Mouse (Mus musculus) CD4-positive, CD25-positive, alpha-beta regulatory T cell, adult 2 months (primary cell): Measurements from ENCODE around the gene Tmem114.

ENCODE experiments used
- DNase-seq: peaks from one replicate; pipeline ENCODE4 v3.0.0-alpha.2; 2012; ENCODE audit warnings: low read depth, low spot score

The Tmem114 gene

GRCm38 (mm10) chr16:8409197-8409596, 15.7 kb downstream of the Tmem114 start:
- peak; percentile 63 for DNase-seq

GRCm38 (mm10) chr16:8406708-8407107, 18.2 kb downstream of the Tmem114 start:
- DNase-seq, result peak; percentile 88

GRCm38 (mm10) chr16:8402663-8403062, 22.3 kb downstream of the Tmem114 start:
- DNase-seq, result no peak

GRCm38 (mm10) chr16:8401171-8401955, 23.6 kb downstream of the Tmem114 start:
- no peak for DNase-seq

GRCm38 (mm10) chr16:8399868-8400267, 25.1 kb downstream of the Tmem114 start:
- no peak for DNase-seq

- DNase-seq, result no peak
Observed at GRCm38 (mm10) chr16:8394946-8395345, 30.0 kb downstream of the Tmem114 start.

GRCm38 (mm10) chr16:8388491-8388890, 36.4 kb downstream of the Tmem114 start:
- DNase-seq, result no peak

- no peak for DNase-seq
Observed at GRCm38 (mm10) chr16:8386386-8386785, 38.5 kb downstream of the Tmem114 start.

GRCm38 (mm10) chr16:8385679-8386078, 39.3 kb downstream of the Tmem114 start:
- no peak for DNase-seq

- DNase-seq, result no peak
Observed at GRCm38 (mm10) chr16:8384772-8385171, 40.2 kb downstream of the Tmem114 start.

- DNase-seq, result no peak
Observed at GRCm38 (mm10) chr16:8383396-8383795, 41.5 kb downstream of the Tmem114 start.

- DNase-seq, result no peak
Observed at GRCm38 (mm10) chr16:8363066-8363465, 61.9 kb downstream of the Tmem114 start.
